Mouse (Mus musculus) limb, embryonic 11.5 days (tissue): ENCODE data around the gene Cox7a2. TPM values are rescaled to one million over a fixed set of nuclear protein-coding genes. Genes with fewer than 3 reads are reported as not detected.

ENCODE experiments used
- polyA plus RNA-seq: library from polyadenylated mRNA; unstranded; fragments of >200 nt; fragmentation: Nextera tagmentation; extraction: Ambion mirVana; gene quantifications from 2 replicates; pipeline ENCODE4 v1.2.1, GENCODE M21; 2014

Gene Cox7a2
- polyA plus RNA-seq, 1 experiment from 2014 or later, result 709 TPM

Other genes starting within 250 kb of the Cox7a2 start
- gene Col12a1, start 41.0 kb downstream of the Cox7a2 start, polyA plus RNA-seq, result 25.7 and 26.4 TPM in 2 replicates
- 44.1 and 47.7 TPM in 2 replicates for gene Tmem30a, start 33.6 kb upstream of the Cox7a2 start, polyA plus RNA-seq